Mouse (Mus musculus) forebrain, embryonic 13.5 days (tissue): Measurements from ENCODE around the gene Dnal1. TPM values are rescaled to one million over a fixed set of nuclear protein-coding genes. Genes with fewer than 3 reads are reported as not detected.
A peak's percentile ranks its signal among the peaks of the same experiment; 100 is the strongest.

Experiments used
- ATAC-seq: fragments of 200-750 bp; cut with Nextera tagmentation; 2 replicates; pipeline ENCODE4 v1.8.0; 2017
- H3K27ac ChIP-seq: fragments of 300-500 bp; sonication (generic); 2 replicates; pipeline ENCODE4 v1.5.1; 2015; ENCODE audit warnings: inconsistent platforms, mild to moderate bottlenecking, moderate library complexity
- H3K27me3 ChIP-seq: fragments of 300-500 bp; sonication (generic); 2 replicates; pipeline ENCODE4 v1.6.1; 2015; ENCODE audit warnings: mild to moderate bottlenecking, inconsistent platforms
- H3K36me3 ChIP-seq: fragments of 300-500 bp; sonication (generic); 2 replicates; pipeline ENCODE4 v1.6.1; 2015; ENCODE audit warnings: mild to moderate bottlenecking, inconsistent platforms; ENCODE audit not compliant: poor library complexity, severe bottlenecking
- H3K4me1 ChIP-seq: fragments of 300-500 bp; sonication (generic); 2 replicates; pipeline ENCODE4 v1.6.1; 2015; ENCODE audit warnings: inconsistent platforms
- H3K4me2 ChIP-seq: fragments of 300-500 bp; sonication (generic); 2 replicates; pipeline ENCODE4 v1.6.1; 2015; ENCODE audit warnings: inconsistent platforms, mild to moderate bottlenecking, moderate library complexity
- H3K4me3 ChIP-seq: fragments of 300-500 bp; sonication (generic); 2 replicates; pipeline ENCODE4 v1.5.1; 2015; ENCODE audit warnings: mild to moderate bottlenecking, inconsistent platforms
- H3K9ac ChIP-seq: fragments of 300-500 bp; sonication (generic); 2 replicates; pipeline ENCODE4 v1.6.1; 2015; ENCODE audit warnings: mild to moderate bottlenecking, inconsistent platforms
- H3K9me3 ChIP-seq: fragments of 300-500 bp; sonication (generic); replicated peaks from 2 replicates; pipeline ENCODE4 v1.6.1; 2016; ENCODE audit warnings: inconsistent platforms
- WGBS: fragments of 180-500 bp; shearing (Covaris S2); methylation state at CpG from one replicate; pipeline ENCODE4 v1.1.7; 2015; 5-methylcytosine and 5-hydroxymethylcytosine counted together
- polyA plus RNA-seq: library from polyadenylated mRNA; unstranded; fragments of >200 nt; fragmentation: Nextera tagmentation; extraction: Ambion mirVana; gene quantifications from 2 replicates; pipeline ENCODE4 v1.2.1, GENCODE M21; 2015

The Dnal1 gene
- polyA plus RNA-seq, 1 experiment from 2014 or later = 11.0 TPM

- H3K27ac ChIP-seq = no peak overlapping the region
Measured at GRCm38 (mm10) chr12:84192280-84192679, 78.1 kb downstream of the Dnal1 start.

GRCm38 (mm10) chr12:84192741-84193641 lies 78.8 kb downstream of the Dnal1 start:
- peak overlapping the region; percentile 93 for H3K4me2 ChIP-seq
- peak overlapping the region; percentile 97 for H3K27ac ChIP-seq
- ATAC-seq = peak; percentile 57
- peak overlapping the region; percentile 97 for H3K9ac ChIP-seq
- no peaks in the 10 kb centered on the region for H3K36me3 ChIP-seq
- H3K9me3 ChIP-seq = no peaks in the 10 kb centered on the region
- no peaks in the 10 kb centered on the region for H3K27me3 ChIP-seq
- H3K4me1 ChIP-seq = peaks cover 75% of the 10 kb centered on the region
- under 1% methylated on average over 75 of the region's 102 CpGs for WGBS
- peak overlapping the region; percentile 87 for H3K4me3 ChIP-seq

More at GRCm38 (mm10) chr12:84192280-84192679, 78.1 kb downstream of the Dnal1 start:
- no peak for ATAC-seq
- WGBS = 2% methylated on average over 13 of the region's 13 CpGs
- peaks cover 75% of the 10 kb centered on the region for H3K4me1 ChIP-seq
- peak overlapping the region; percentile 93 for H3K4me2 ChIP-seq
- H3K9me3 ChIP-seq = no peaks in the 10 kb centered on the region
- peak overlapping the region; percentile 87 for H3K4me3 ChIP-seq
- H3K36me3 ChIP-seq = no peaks in the 10 kb centered on the region
- H3K27me3 ChIP-seq = no peaks in the 10 kb centered on the region
- peak overlapping the region; percentile 97 for H3K9ac ChIP-seq

- Histone ChIP-seq H3K36me3 (no peaks in the 10 kb centered on the region), H3K27me3 (no peaks in the 10 kb centered on the region), H3K4me1 (peaks cover 75% of the 10 kb centered on the region), H3K4me3 (peak overlapping the region; percentile 87), H3K9me3 (no peaks in the 10 kb centered on the region), H3K9ac (peak overlapping the region; percentile 97), H3K4me2 (peak overlapping the region; percentile 93), H3K27ac (peak overlapping the region; percentile 97)
- peak; percentile 83 for ATAC-seq
- WGBS = under 1% methylated on average over 49 of the region's 49 CpGs
Measured at GRCm38 (mm10) chr12:84193642-84194399, 79.7 kb downstream of the Dnal1 start.

GRCm38 (mm10) chr12:84194400-84195109 lies 80.4 kb downstream of the Dnal1 start:
- Histone ChIP-seq H3K4me1 (peaks cover 71% of the 10 kb centered on the region), H3K4me3 (peak overlapping the region; percentile 87), H3K27ac (peak overlapping the region; percentile 97), H3K9me3 (no peaks in the 10 kb centered on the region), H3K36me3 (no peaks in the 10 kb centered on the region), H3K27me3 (no peaks in the 10 kb centered on the region), H3K9ac (peak overlapping the region; percentile 97), H3K4me2 (peak overlapping the region; percentile 93)
- peak; percentile 5; the same call in 1 of the 2 replicates for ATAC-seq
- 2% methylated on average over 13 of the region's 13 CpGs for WGBS

- Histone ChIP-seq H3K9ac (peak overlapping the region; percentile 34; the same call in 1 of the 2 replicates), H3K4me3 (no peak overlapping the region), H3K4me2 (no peak overlapping the region), H3K27me3 (no peaks in the 10 kb centered on the region), H3K36me3 (no peaks in the 10 kb centered on the region), H3K9me3 (no peaks in the 10 kb centered on the region), H3K4me1 (peaks cover 64% of the 10 kb centered on the region), H3K27ac (no peak overlapping the region)
- WGBS = 58% methylated on average over 6 of the region's 6 CpGs
- ATAC-seq = no peak
Measured at GRCm38 (mm10) chr12:84195195-84195594, 81.0 kb downstream of the Dnal1 start.

Other genes starting within 250 kb of the Dnal1 start
- 23.2 and 26.2 TPM in 2 replicates for gene Numb, start 192.4 kb upstream of the Dnal1 start, polyA plus RNA-seq
- 8.6 and 9.4 TPM in 2 replicates for gene Riox1, start 163.8 kb upstream of the Dnal1 start, polyA plus RNA-seq
- 0.05 TPM in 1 of 2 replicates, not detected in the other for gene Heatr4, start 129.5 kb upstream of the Dnal1 start, polyA plus RNA-seq
- gene Acot2, start 126.5 kb upstream of the Dnal1 start, polyA plus RNA-seq = 9.9 and 11.1 TPM in 2 replicates
- 54.0 and 56.5 TPM in 2 replicates for gene Acot1, start 104.9 kb upstream of the Dnal1 start, polyA plus RNA-seq
- 0.09 and 0.10 TPM in 2 replicates for gene Acot4, start 76.0 kb upstream of the Dnal1 start, polyA plus RNA-seq
- not detected in 2 replicates for gene Gm49366, start 75.4 kb upstream of the Dnal1 start, polyA plus RNA-seq
- gene Acot3, start 62.2 kb upstream of the Dnal1 start, polyA plus RNA-seq = 0.70 and 0.79 TPM in 2 replicates
- not detected in 2 replicates for gene Acot5, start 45.0 kb upstream of the Dnal1 start, polyA plus RNA-seq
- gene Acot6, start 13.7 kb upstream of the Dnal1 start, polyA plus RNA-seq = 0.84 and 0.99 TPM in 2 replicates
- 3.6 and 4.3 TPM in 2 replicates for gene Pnma1, start 34.1 kb downstream of the Dnal1 start, polyA plus RNA-seq
- 5.0 and 5.6 TPM in 2 replicates for gene Elmsan1, start 104.5 kb downstream of the Dnal1 start, polyA plus RNA-seq
- gene Ptgr2, start 170.9 kb downstream of the Dnal1 start, polyA plus RNA-seq = 13.3 and 16.7 TPM in 2 replicates
- 109 and 120 TPM in 2 replicates for gene Zfp410, start 202.5 kb downstream of the Dnal1 start, polyA plus RNA-seq
- 45.8 and 47.2 TPM in 2 replicates for gene Coq6, start 247.3 kb downstream of the Dnal1 start, polyA plus RNA-seq
- gene Fam161b, start 247.5 kb downstream of the Dnal1 start, polyA plus RNA-seq = 12.3 and 12.7 TPM in 2 replicates